Mouse (Mus musculus) forebrain, embryonic 13.5 days (tissue): ENCODE results near the gene 9530053A07Rik. TPM values are rescaled to one million over a fixed set of nuclear protein-coding genes. Genes with fewer than 3 reads are reported as not detected.
"Not testable (repeated sequence)": the region's sequence is repeated elsewhere in the genome, so short reads cannot be mapped to it uniquely, and the experiment has no call there.

Source experiments
- ATAC-seq: fragments of 200-750 bp; cut with Nextera tagmentation; 2 replicates; pipeline ENCODE4 v1.8.0; 2017
- H3K27ac ChIP-seq: fragments of 300-500 bp; sonication (generic); 2 replicates; pipeline ENCODE4 v1.5.1; 2015; ENCODE audit warnings: inconsistent platforms, mild to moderate bottlenecking, moderate library complexity
- H3K27me3 ChIP-seq: fragments of 300-500 bp; sonication (generic); 2 replicates; pipeline ENCODE4 v1.6.1; 2015; ENCODE audit warnings: mild to moderate bottlenecking, inconsistent platforms
- H3K36me3 ChIP-seq: fragments of 300-500 bp; sonication (generic); 2 replicates; pipeline ENCODE4 v1.6.1; 2015; ENCODE audit warnings: mild to moderate bottlenecking, inconsistent platforms; ENCODE audit not compliant: poor library complexity, severe bottlenecking
- H3K4me1 ChIP-seq: fragments of 300-500 bp; sonication (generic); 2 replicates; pipeline ENCODE4 v1.6.1; 2015; ENCODE audit warnings: inconsistent platforms
- H3K4me2 ChIP-seq: fragments of 300-500 bp; sonication (generic); 2 replicates; pipeline ENCODE4 v1.6.1; 2015; ENCODE audit warnings: inconsistent platforms, mild to moderate bottlenecking, moderate library complexity
- H3K4me3 ChIP-seq: fragments of 300-500 bp; sonication (generic); 2 replicates; pipeline ENCODE4 v1.5.1; 2015; ENCODE audit warnings: mild to moderate bottlenecking, inconsistent platforms
- H3K9ac ChIP-seq: fragments of 300-500 bp; sonication (generic); 2 replicates; pipeline ENCODE4 v1.6.1; 2015; ENCODE audit warnings: mild to moderate bottlenecking, inconsistent platforms
- H3K9me3 ChIP-seq: fragments of 300-500 bp; sonication (generic); replicated peaks from 2 replicates; pipeline ENCODE4 v1.6.1; 2016; ENCODE audit warnings: inconsistent platforms
- WGBS: fragments of 180-500 bp; shearing (Covaris S2); methylation state at CpG from one replicate; pipeline ENCODE4 v1.1.7; 2015; 5-methylcytosine and 5-hydroxymethylcytosine counted together
- polyA plus RNA-seq: library from polyadenylated mRNA; unstranded; fragments of >200 nt; fragmentation: Nextera tagmentation; extraction: Ambion mirVana; gene quantifications from 2 replicates; pipeline ENCODE4 v1.2.1, GENCODE M21; 2015

Gene 9530053A07Rik
- 0.10 and 0.14 TPM in 2 replicates for polyA plus RNA-seq

GRCm38 (mm10) chr7:28129166-28129565 lies at the start of gene 9530053A07Rik:
9530053A07Rik (plus strand) TSS chr7:28129466.
- ATAC-seq: no peak
- H3K4me2 ChIP-seq: no peak within 1 kb of the TSS
- no peaks in the 10 kb centered on the region for H3K36me3 ChIP-seq
- no peaks in the 10 kb centered on the region for H3K27me3 ChIP-seq
- H3K27ac ChIP-seq: no peak within 1 kb of the TSS
- H3K9me3 ChIP-seq: no peaks in the 10 kb centered on the region
- H3K4me3 ChIP-seq: no peak within 1 kb of the TSS
- H3K9ac ChIP-seq: no peak within 1 kb of the TSS
- H3K4me1 ChIP-seq: no peaks in the 10 kb centered on the region
- 80% methylated on average over 5 of the region's 5 CpGs for WGBS

DNA sequence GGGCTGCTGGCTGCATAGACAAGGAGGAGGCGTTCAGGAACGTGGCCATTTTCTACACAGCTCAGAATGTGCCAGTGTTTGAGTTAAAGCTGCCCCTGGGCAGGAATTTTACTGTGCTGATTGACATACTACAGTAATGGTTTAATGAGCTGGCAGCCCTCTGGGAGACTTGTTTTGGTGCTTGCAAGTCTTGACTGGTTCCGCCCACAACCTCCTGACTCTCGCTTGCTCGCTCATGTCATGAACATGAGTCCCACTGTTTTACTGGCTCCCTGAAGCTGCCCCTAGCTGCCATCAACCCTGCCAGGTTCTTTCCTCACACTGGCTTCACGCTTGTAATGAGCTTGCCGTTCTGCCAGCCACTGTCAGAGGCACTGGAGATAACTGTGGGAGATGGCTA lies 45.1 kb upstream of the 9530053A07Rik start:
- no peaks in the 10 kb centered on the region for H3K36me3 ChIP-seq
- H3K9me3 ChIP-seq: no peaks in the 10 kb centered on the region
- no peak overlapping the region for H3K4me2 ChIP-seq
- no peak overlapping the region for H3K27ac ChIP-seq
- ATAC-seq: no peak
- whole genome bisulfite sequencing: 79% methylated on average over 7 of the region's 7 CpGs
- no peaks in the 10 kb centered on the region for H3K4me1 ChIP-seq
- no peak overlapping the region for H3K9ac ChIP-seq
- H3K4me3 ChIP-seq: no peak overlapping the region
- H3K27me3 ChIP-seq: no peaks in the 10 kb centered on the region

- H3K36me3 ChIP-seq: no peaks in the 10 kb centered on the region
- no peak overlapping the region for H3K9ac ChIP-seq
- H3K27me3 ChIP-seq: no peaks in the 10 kb centered on the region
- WGBS: 84% methylated on average over 16 of the region's 16 CpGs
- no peak for ATAC-seq
- no peak overlapping the region for H3K4me2 ChIP-seq
- no peaks in the 10 kb centered on the region for H3K9me3 ChIP-seq
- no peaks in the 10 kb centered on the region for H3K4me1 ChIP-seq
- no peak overlapping the region for H3K27ac ChIP-seq
- H3K4me3 ChIP-seq: no peak overlapping the region
Measured at GRCm38 (mm10) chr7:28086236-28086635, 43.0 kb upstream of the 9530053A07Rik start.

GRCm38 (mm10) chr7:28093541-28093940 lies 35.7 kb upstream of the 9530053A07Rik start:
- H3K4me2 ChIP-seq: no peak overlapping the region
- WGBS: 44% methylated on average over 11 of the region's 11 CpGs

GRCm38 (mm10) chr7:28099101-28099500 lies 30.2 kb upstream of the 9530053A07Rik start:
- Histone ChIP-seq H3K9me3 (peaks cover 12% of the 10 kb centered on the region; the same call in 1 of the 2 replicates), H3K36me3 (no peaks in the 10 kb centered on the region), H3K9ac (no peak overlapping the region), H3K27me3 (no peaks in the 10 kb centered on the region), H3K4me3 (no peak overlapping the region), H3K4me2 (no peak overlapping the region), H3K27ac (no peak overlapping the region), H3K4me1 (no peaks in the 10 kb centered on the region)
- ATAC-seq: no peak
- 94% methylated on average over 16 of the region's 16 CpGs for WGBS

More at GRCm38 (mm10) chr7:28093541-28093940, 35.7 kb upstream of the 9530053A07Rik start:
- Histone ChIP-seq H3K9ac (no peak overlapping the region), H3K4me3 (no peak overlapping the region), H3K27me3 (no peaks in the 10 kb centered on the region), H3K27ac (no peak overlapping the region), H3K4me1 (no peaks in the 10 kb centered on the region), H3K9me3 (no peaks in the 10 kb centered on the region), H3K36me3 (no peaks in the 10 kb centered on the region)
- ATAC-seq: no peak

DNA sequence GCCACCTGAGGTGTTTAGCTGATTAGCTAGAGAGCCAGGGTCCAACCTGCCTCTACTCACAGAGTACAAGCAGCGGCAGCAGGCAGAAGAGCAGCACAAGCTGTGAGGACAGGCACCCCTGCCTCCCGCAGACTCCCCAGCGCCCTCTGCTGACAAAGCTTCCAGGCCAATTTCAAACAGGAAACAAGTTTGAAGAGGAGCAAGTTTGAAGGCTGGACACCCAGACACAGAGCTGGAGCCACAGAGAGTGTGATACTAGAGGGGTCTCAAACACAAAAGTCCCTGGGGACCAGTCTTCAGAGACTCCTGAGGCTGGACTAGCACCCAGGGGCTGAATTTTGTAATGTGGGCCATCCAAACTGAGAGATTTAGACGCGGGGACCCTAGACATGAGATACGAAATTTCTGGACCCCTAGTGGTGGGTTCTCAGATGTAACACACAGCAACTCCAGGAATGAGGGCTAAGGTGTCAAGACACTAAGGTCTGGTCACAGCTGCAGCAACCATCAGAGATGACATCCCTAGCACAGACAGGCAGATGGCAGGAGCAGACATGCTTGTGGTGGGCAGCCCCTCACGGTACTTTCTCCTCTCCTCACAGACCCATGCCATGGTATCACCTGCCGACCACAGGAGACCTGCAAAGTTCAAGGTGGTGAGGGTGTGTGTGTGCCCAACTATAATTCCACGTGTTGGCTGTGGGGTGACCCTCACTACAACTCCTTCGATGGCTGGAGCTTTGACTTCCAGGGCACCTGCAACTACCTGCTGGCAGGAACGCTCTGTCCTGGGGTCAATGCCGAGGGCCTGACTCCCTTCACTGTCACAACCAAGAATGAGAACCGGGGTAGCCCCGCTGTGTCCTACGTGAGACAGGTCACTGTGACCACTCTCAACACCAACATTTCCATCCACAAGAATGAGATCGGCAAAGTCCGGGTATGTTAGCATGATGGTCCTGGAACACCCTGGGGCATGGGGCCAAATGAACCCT lies 28.4 kb upstream of the 9530053A07Rik start:
- Histone ChIP-seq H3K27ac (no peak overlapping the region), H3K27me3 (peaks cover 4% of the 10 kb centered on the region), H3K4me3 (no peak overlapping the region), H3K36me3 (no peaks in the 10 kb centered on the region), H3K9me3 (peaks cover 12% of the 10 kb centered on the region; the same call in 1 of the 2 replicates), H3K4me1 (0 out of 2 replicates have a peak, but pooled peaks cover 6% of the 10 kb centered on the region), H3K4me2 (no peak overlapping the region), H3K9ac (no peak overlapping the region)
- 67% methylated on average over 17 of the region's 17 CpGs for whole genome bisulfite sequencing
- no peak for ATAC-seq

GRCm38 (mm10) chr7:28102936-28103335 lies 26.3 kb upstream of the 9530053A07Rik start:
- H3K27ac ChIP-seq, ATAC-seq, H3K4me2 ChIP-seq, H3K4me3 ChIP-seq, H3K27me3 ChIP-seq, H3K4me1 ChIP-seq, H3K36me3 ChIP-seq, H3K9ac ChIP-seq: not testable (repeated sequence)
- 51% methylated on average over 5 of the region's 5 CpGs for WGBS
- peaks cover 12% of the 10 kb centered on the region; the same call in 1 of the 2 replicates for H3K9me3 ChIP-seq

DNA sequence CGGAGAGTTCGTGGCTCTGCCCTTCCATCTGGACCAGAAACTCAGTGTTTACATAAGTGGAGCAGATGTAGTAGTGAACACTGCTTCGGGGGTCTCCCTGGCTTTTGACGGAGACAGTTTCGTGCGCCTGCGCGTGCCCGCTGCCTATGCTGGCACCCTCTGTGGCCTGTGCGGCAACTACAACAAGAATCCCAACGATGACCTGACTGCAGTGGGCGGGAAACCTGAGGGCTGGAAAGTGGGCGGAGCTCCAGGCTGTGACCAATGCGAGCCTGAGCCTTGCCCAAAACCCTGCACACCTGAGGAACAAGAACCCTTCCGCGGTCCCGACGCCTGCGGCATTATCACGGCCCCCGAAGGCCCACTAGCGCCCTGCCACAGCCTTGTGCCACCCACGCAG lies 24.6 kb upstream of the 9530053A07Rik start:
- H3K9me3 ChIP-seq: 0 out of 2 replicates have a peak, but pooled peaks cover 5% of the 10 kb centered on the region
- H3K9ac ChIP-seq: no peak overlapping the region
- H3K27ac ChIP-seq: no peak overlapping the region
- no peak for ATAC-seq
- H3K4me3 ChIP-seq: 0 out of 2 replicates have a peak overlapping the region, but pooled peaks have one; percentile 3
- H3K4me1 ChIP-seq: 0 out of 2 replicates have a peak, but pooled peaks cover 6% of the 10 kb centered on the region
- no peaks in the 10 kb centered on the region for H3K36me3 ChIP-seq
- H3K27me3 ChIP-seq: peaks cover 4% of the 10 kb centered on the region
- 9% methylated on average over 23 of the region's 23 CpGs for WGBS
- H3K4me2 ChIP-seq: peak overlapping the region; percentile 46

GRCm38 (mm10) chr7:28106241-28106640 lies 23.0 kb upstream of the 9530053A07Rik start:
- Histone ChIP-seq H3K4me3 (no peak overlapping the region), H3K9me3 (no peaks in the 10 kb centered on the region), H3K9ac (no peak overlapping the region), H3K4me2 (no peak overlapping the region), H3K27ac (no peak overlapping the region), H3K4me1 (0 out of 2 replicates have a peak, but pooled peaks cover 6% of the 10 kb centered on the region), H3K36me3 (no peaks in the 10 kb centered on the region), H3K27me3 (peaks cover 4% of the 10 kb centered on the region)
- no peak for ATAC-seq
- 92% methylated on average over 11 of the region's 11 CpGs for WGBS

GRCm38 (mm10) chr7:28114648-28115047 lies 14.6 kb upstream of the 9530053A07Rik start:
- Histone ChIP-seq H3K27me3 (no peaks in the 10 kb centered on the region), H3K4me1 (no peaks in the 10 kb centered on the region), H3K9ac (no peak overlapping the region), H3K27ac (no peak overlapping the region), H3K4me2 (no peak overlapping the region), H3K36me3 (no peaks in the 10 kb centered on the region), H3K9me3 (no peaks in the 10 kb centered on the region), H3K4me3 (no peak overlapping the region)
- no peak for ATAC-seq
- 86% methylated on average over 2 of the region's 2 CpGs for WGBS

GRCm38 (mm10) chr7:28137613-28138012 lies 8.3 kb downstream of the 9530053A07Rik start:
- no peak overlapping the region for H3K27ac ChIP-seq

DNA sequence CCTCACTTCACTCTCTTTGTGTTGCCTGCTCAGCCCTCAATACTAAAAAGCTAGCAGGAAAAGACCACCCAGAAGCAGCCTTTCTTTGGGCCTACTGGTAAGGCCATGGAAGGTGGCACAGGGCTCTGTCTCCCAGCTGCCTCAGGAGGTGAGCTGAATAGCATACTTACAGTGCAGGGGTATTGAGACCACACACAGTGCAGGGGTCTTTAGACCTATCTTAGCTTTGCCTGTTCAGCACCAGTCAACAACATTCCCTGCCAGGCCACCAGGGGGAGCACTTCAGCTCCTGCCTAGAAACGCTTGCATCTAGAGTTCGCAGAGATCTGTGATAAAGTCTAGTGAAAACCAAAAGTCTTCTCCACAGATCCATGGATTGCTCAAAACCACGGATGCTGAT lies 19.0 kb downstream of the 9530053A07Rik start:
- peaks cover 10% of the 10 kb centered on the region for H3K27me3 ChIP-seq
- ATAC-seq: peak; percentile 61; the same call in 1 of the 2 replicates
- no peaks in the 10 kb centered on the region for H3K36me3 ChIP-seq
- H3K9ac ChIP-seq: no peak overlapping the region
- H3K9me3 ChIP-seq: no peaks in the 10 kb centered on the region
- peaks cover 8% of the 10 kb centered on the region; the same call in 1 of the 2 replicates for H3K4me1 ChIP-seq
- no peak overlapping the region for H3K27ac ChIP-seq
- H3K4me3 ChIP-seq: no peak overlapping the region
- WGBS: 21% methylated on average over 3 of the region's 3 CpGs
- H3K4me2 ChIP-seq: no peak overlapping the region

More at GRCm38 (mm10) chr7:28137613-28138012, 8.3 kb downstream of the 9530053A07Rik start:
- Histone ChIP-seq H3K4me3 (no peak overlapping the region), H3K9ac (no peak overlapping the region), H3K4me2 (no peak overlapping the region), H3K9me3 (no peaks in the 10 kb centered on the region), H3K27me3 (no peaks in the 10 kb centered on the region), H3K36me3 (no peaks in the 10 kb centered on the region), H3K4me1 (no peaks in the 10 kb centered on the region)
- 64% methylated on average over 5 of the region's 5 CpGs for WGBS
- no peak for ATAC-seq
